Mouse (Mus musculus): ENCODE data around the gene Zcchc17.

The Zcchc17 gene

GRCm38 (mm10) chr4:130359486-130360237 lies at the start of gene Zcchc17, which contains the start of gene Snrnp40:
TSS of gene Zcchc17 (minus strand) at chr4:130359943.
TSS of gene Snrnp40 (plus strand) at chr4:130360132.
- DNase-seq = peak; percentile 100

GRCm38 (mm10) chr4:130391265-130391664 lies 31.5 kb upstream of the Zcchc17 start:
- DNase-seq = no peak

GRCm38 (mm10) chr4:130389927-130390326 lies 30.2 kb upstream of the Zcchc17 start:
- no peak for DNase-seq

GRCm38 (mm10) chr4:130389496-130389895 lies 29.8 kb upstream of the Zcchc17 start:
- DNase-seq = peak; percentile 97

GRCm38 (mm10) chr4:130387256-130387655 lies 27.5 kb upstream of the Zcchc17 start:
- DNase-seq = peak; percentile 89

- DNase-seq = no peak
Observed at GRCm38 (mm10) chr4:130380418-130380817, 20.7 kb upstream of the Zcchc17 start.

GRCm38 (mm10) chr4:130379181-130379580 lies 19.4 kb upstream of the Zcchc17 start:
- no peak for DNase-seq

- DNase-seq = no peak
Observed at GRCm38 (mm10) chr4:130377500-130377899, 17.8 kb upstream of the Zcchc17 start.

- DNase-seq = no peak
Observed at GRCm38 (mm10) chr4:130376675-130377074, 16.9 kb upstream of the Zcchc17 start.

- no peak for DNase-seq
Observed at GRCm38 (mm10) chr4:130360238-130360590, 471 bp upstream of the Zcchc17 start.

- DNase-seq = no peak
Observed at GRCm38 (mm10) chr4:130357946-130358345, 1.8 kb downstream of the Zcchc17 start.

GRCm38 (mm10) chr4:130352588-130352987 lies 7.2 kb downstream of the Zcchc17 start:
- DNase-seq = no peak

- DNase-seq = no peak
Observed at GRCm38 (mm10) chr4:130350690-130351422, 8.9 kb downstream of the Zcchc17 start.

GRCm38 (mm10) chr4:130349666-130350065 lies 10.1 kb downstream of the Zcchc17 start:
- no peak for DNase-seq

GRCm38 (mm10) chr4:130341691-130342090 lies 18.1 kb downstream of the Zcchc17 start:
- no peak for DNase-seq

GRCm38 (mm10) chr4:130335867-130336266 lies 23.9 kb downstream of the Zcchc17 start:
- no peak for DNase-seq

- DNase-seq = peak; percentile 89
Observed at GRCm38 (mm10) chr4:130327366-130327765, 32.4 kb downstream of the Zcchc17 start.

- DNase-seq = peak; percentile 86
Observed at GRCm38 (mm10) chr4:130325446-130325845, 34.3 kb downstream of the Zcchc17 start.

- no peak for DNase-seq
Observed at GRCm38 (mm10) chr4:130323607-130324006, 36.1 kb downstream of the Zcchc17 start.

- DNase-seq = no peak
Observed at GRCm38 (mm10) chr4:130323165-130323564, 36.6 kb downstream of the Zcchc17 start.

GRCm38 (mm10) chr4:130322567-130322966 lies 37.2 kb downstream of the Zcchc17 start:
- DNase-seq = no peak

- DNase-seq = no peak
Observed at GRCm38 (mm10) chr4:130321640-130322039, 38.1 kb downstream of the Zcchc17 start.

GRCm38 (mm10) chr4:130319564-130319963 lies 40.2 kb downstream of the Zcchc17 start:
- no peak for DNase-seq

GRCm38 (mm10) chr4:130318122-130318521 lies 41.6 kb downstream of the Zcchc17 start:
- no peak for DNase-seq

Measured in heart, adult 11 months (tissue).